11 mouse cellular contexts compared by ENCODE assay signal in genomic region chr17:47542061-47542460, GRCm38 (mm10). TPM values are rescaled to one million over a fixed set of nuclear protein-coding genes. Genes with fewer than 3 reads are reported as not detected.
DNase-seq lines count a peak whose midpoint lies in the region; ATAC-seq and TF ChIP-seq lines count a peak whose summit lies in the region.
"Had no signal": no experiment of that assay in that cellular context is flagged by ENCODE, and none has a peak within 500 bp of the region (broad histone marks: within the 10 kb centered on the region; RNA-seq: fewer than 3 reads in every experiment).

No protein-coding gene starts in this region.

- TF ChIP-seq EP300 in MEL (IDR thresholded peaks at IDR 0.05; ENCODE audit: low read depth in 1 of 2, low read length in 2 of 2) = no peak

- no peak for TF ChIP-seq RAD21 in MEL (IDR thresholded peaks at IDR 0.05; ENCODE audit: low read depth, low read length)

- H3K9me3 ChIP-seq in forebrain, embryonic 10.5 days = no peaks in the 10 kb centered on the region
- H3K9me3 ChIP-seq in forebrain, embryonic 13.5 days (replicated peaks) = no peaks in the 10 kb centered on the region
- H3K9me3 ChIP-seq in MEL (replicated peaks; ENCODE audit: insufficient read depth, low read length) = no peaks in the 10 kb centered on the region
- H3K9me3 ChIP-seq: forebrain, embryonic 12.5 days had no signal

- no peaks in the 10 kb centered on the region for H3K27me3 ChIP-seq in forebrain, embryonic 10.5 days (ENCODE audit: poor library complexity, severe bottlenecking)
- no peaks in the 10 kb centered on the region for H3K27me3 ChIP-seq in forebrain, embryonic 13.5 days
- no peaks in the 10 kb centered on the region for H3K27me3 ChIP-seq in MEL (ENCODE audit: control insufficient read depth in 1 of 2, insufficient read depth in 2 of 2, low read length in 2 of 2)
- H3K27me3 ChIP-seq: forebrain, embryonic 12.5 days had no signal

- intact Hi-C loops in left cerebral cortex, adult 2 months (cut with DNase I) = loop anchor here (5.0 kb wide), 1 partner anchor 50 kb away; no protein-coding TSS in a partner anchor

- peaks cover 12% of the 10 kb centered on the region for H3K4me1 ChIP-seq in forebrain, embryonic 10.5 days
- H3K4me1 ChIP-seq in forebrain, embryonic 13.5 days = no peaks in the 10 kb centered on the region
- H3K4me1 ChIP-seq in MEL (ENCODE audit: control insufficient read depth in 1 of 2, insufficient read depth in 2 of 2, low read length in 2 of 2) = peaks cover 5 to 9% of the 10 kb centered on the region in 2 experiments
- peaks cover 13% of the 10 kb centered on the region for H3K4me1 ChIP-seq in olfactory bulb, adult 2 months (ENCODE audit: control insufficient read depth, insufficient read depth, low read length)
- H3K4me1 ChIP-seq: forebrain, embryonic 12.5 days had no signal

- no peak for TF ChIP-seq POLR2A in MEL (IDR thresholded peaks at IDR 0.05; ENCODE audit: control insufficient read depth in 1 of 2, insufficient read depth in 1 of 2, low read depth in 1 of 2, low read length in 2 of 2, poor library complexity in 1 of 2)
- TF ChIP-seq POLR2A in olfactory bulb, adult 2 months (IDR thresholded peaks at IDR 0.05; ENCODE audit: insufficient read depth, low read depth, low read length) = no peak

- no peak overlapping the region for H3K4me3 ChIP-seq in forebrain, embryonic 10.5 days
- no peak overlapping the region for H3K4me3 ChIP-seq in forebrain, embryonic 13.5 days
- no peak overlapping the region for H3K4me3 ChIP-seq in MEL (ENCODE audit: control insufficient read depth in 1 of 2, insufficient read depth in 1 of 2, low read depth in 2 of 2, low read length in 2 of 2)
- H3K4me3 ChIP-seq in olfactory bulb, adult 2 months (ENCODE audit: insufficient read depth, low read depth, low read length) = no peak overlapping the region
- H3K4me3 ChIP-seq in left cerebral cortex, adult 2 months = no peak overlapping the region
- H3K4me3 ChIP-seq: forebrain, embryonic 12.5 days had no signal

- no peak for TF ChIP-seq CTCF in MEL (IDR thresholded peaks at IDR 0.05 in 2 of 3, conservative IDR thresholded peaks at IDR 0.05 in 1 of 3; ENCODE audit: control insufficient read depth in 1 of 3, insufficient read depth in 1 of 3, low read depth in 2 of 3, low read length in 3 of 3, poor library complexity in 1 of 3, severe bottlenecking in 1 of 3)
- no peak for TF ChIP-seq CTCF in olfactory bulb, adult 2 months (IDR thresholded peaks at IDR 0.05; ENCODE audit: insufficient read depth, low read depth, low read length)
- TF ChIP-seq CTCF in left cerebral cortex, adult 2 months (IDR thresholded peaks at IDR 0.05) = no peak

- peak overlapping the region; percentile 49; the same call in 1 of the 2 replicates for H3K27ac ChIP-seq in forebrain, embryonic 10.5 days
- H3K27ac ChIP-seq in forebrain, embryonic 13.5 days = no peak overlapping the region
- H3K27ac ChIP-seq in MEL (ENCODE audit: control insufficient read depth, low read depth, low read length) = peak overlapping the region; percentile 19; the same call in 1 of the 2 replicates
- peak overlapping the region; percentile 20; the same call in 1 of the 2 replicates for H3K27ac ChIP-seq in olfactory bulb, adult 2 months (ENCODE audit: insufficient read depth, low read depth, low read length)
- no peak overlapping the region for H3K27ac ChIP-seq in left cerebral cortex, adult 2 months
- H3K27ac ChIP-seq: forebrain, embryonic 12.5 days; hindbrain, embryonic 14.5 days had no signal

- no peak overlapping the region for H3K4me2 ChIP-seq in forebrain, embryonic 13.5 days
- H3K4me2 ChIP-seq: forebrain, embryonic 12.5 days; hindbrain, embryonic 14.5 days had no signal

- H3K36me3 ChIP-seq in forebrain, embryonic 10.5 days (replicated peaks) = no peaks in the 10 kb centered on the region
- H3K36me3 ChIP-seq in forebrain, embryonic 13.5 days (ENCODE audit: poor library complexity, severe bottlenecking) = no peaks in the 10 kb centered on the region
- peaks cover 0 to 6% of the 10 kb centered on the region in 2 experiments; a peak in 2 of 4 replicates for H3K36me3 ChIP-seq in MEL (ENCODE audit: control insufficient read depth in 1 of 2, insufficient read depth in 2 of 2, low read length in 2 of 2)
- H3K36me3 ChIP-seq: forebrain, embryonic 12.5 days had no signal

- H3K9ac ChIP-seq in forebrain, embryonic 13.5 days = no peak overlapping the region
- no peak overlapping the region for H3K9ac ChIP-seq in MEL (ENCODE audit: control insufficient read depth, low read depth, low read length, poor library complexity, severe bottlenecking)
- H3K9ac ChIP-seq: forebrain, embryonic 12.5 days; hindbrain, embryonic 14.5 days had no signal

- no peak for ATAC-seq in forebrain, embryonic 13.5 days
- peak; percentile 84 to 86 for ATAC-seq in hematopoietic stem cell, adult 5-6 weeks (replicated peaks in 1 of 2; ENCODE audit: insufficient read depth in 1 of 2, low FRiP score in 2 of 2, low TSS enrichment in 1 of 2, low read depth in 1 of 2, poor library complexity in 2 of 2, severe bottlenecking in 2 of 2)
- ATAC-seq in monocyte, adult 5-6 weeks (replicated peaks; ENCODE audit: insufficient number of reproducible peaks, low FRiP score, low TSS enrichment, poor library complexity, severe bottlenecking) = no peak
- ATAC-seq in cerebellum, adult (ENCODE audit: insufficient number of reproducible peaks, low FRiP score, low TSS enrichment) = no peak

- no peaks in the 10 kb centered on the region; the same call in 1 of the 2 replicates for H3K79me2 ChIP-seq in MEL (ENCODE audit: control insufficient read depth, insufficient read depth, low read length, poor library complexity)

- WGBS in forebrain, embryonic 10.5 days = 78% methylated on average over 5 of the region's 5 CpGs
- WGBS in forebrain, embryonic 13.5 days = 77% methylated on average over 4 of the region's 5 CpGs
- 46% methylated on average over 5 of the region's 5 CpGs for WGBS in olfactory bulb, adult 2 months

- DNase-seq in forebrain, embryonic 10.5 days (ENCODE audit: extremely low spot score, low spot score) = no peak
- peak; percentile 28 for DNase-seq in MEL (ENCODE audit: low read depth, low spot score)
- no peak for DNase-seq in left cerebral cortex, adult 2 months (ENCODE audit: extremely low spot score in 1 of 2, low spot score in 2 of 2)
- DNase-seq: midbrain, embryonic 14.5 days had no signal

TF ChIP-seq in MEL, 35 proteins besides CTCF, POLR2A, EP300 and RAD21:
- no peak for TF ChIP-seq CHD1 (IDR thresholded peaks at IDR 0.05; ENCODE audit: low read depth, low read length)
- TF ChIP-seq ETS1 (IDR thresholded peaks at IDR 0.05; ENCODE audit: low read depth, low read length) = 0 out of 2 replicates have a peak, but pooled peaks have one; percentile 26

RNA-seq across cellular contexts. Expression of gene Ccnd3, which starts 37.2 kb away (rescaled TPM):
- 296 and 313 TPM in 2 replicates for polyA plus RNA-seq in forebrain, embryonic 10.5 days (2016; fragmentation: Nextera tagmentation; extraction: Ambion mirVana)
- polyA plus RNA-seq in forebrain, embryonic 13.5 days (2015; fragmentation: Nextera tagmentation; extraction: Ambion mirVana) = 67.6 and 75.8 TPM in 2 replicates
- total RNA-seq in MEL (2012; rRNA removed) = 143 TPM in 2 replicates
- polyA plus RNA-seq in MEL (2012; ENCODE audit: insufficient read depth in 1 of 2, insufficient read length in 2 of 2, low read depth in 1 of 2, low replicate concordance in 2 of 2, missing spikeins in 1 of 2) = 100 to 1,000 TPM in 1 of 2 experiments, not detected in 1; 568 TPM
- total RNA-seq in hematopoietic stem cell, adult 5-6 weeks (2017) = 58.9 and 80.2 TPM in 2 replicates
- 292 and 423 TPM in 2 replicates for polyA plus RNA-seq in olfactory bulb, adult 2 months (2012; ENCODE audit: insufficient read depth, insufficient read length, low replicate concordance, missing spikeins)
- 152 to 227 TPM (median 161 TPM) in 3 replicates for total RNA-seq in monocyte, adult 5-6 weeks (2017)
- 10 to 100 TPM; 38.2 to 38.4 TPM for total RNA-seq in left cerebral cortex, adult 2 months (2021)

RNA-seq across cellular contexts. Expression of gene Taf8, which starts 40.0 kb away (rescaled TPM):
- 32.5 and 33.3 TPM in 2 replicates for polyA plus RNA-seq in forebrain, embryonic 10.5 days (2016; fragmentation: Nextera tagmentation; extraction: Ambion mirVana)
- 26.5 and 31.0 TPM in 2 replicates for polyA plus RNA-seq in forebrain, embryonic 13.5 days (2015; fragmentation: Nextera tagmentation; extraction: Ambion mirVana)
- 14.4 and 15.2 TPM in 2 replicates for total RNA-seq in MEL (2012; rRNA removed)
- polyA plus RNA-seq in MEL (2012; ENCODE audit: insufficient read depth in 1 of 2, insufficient read length in 2 of 2, low read depth in 1 of 2, low replicate concordance in 2 of 2, missing spikeins in 1 of 2) = 10 to 100 TPM in 1 of 2 experiments, not detected in 1; 25.7 TPM
- total RNA-seq in hematopoietic stem cell, adult 5-6 weeks (2017) = 55.6 and 73.2 TPM in 2 replicates
- polyA plus RNA-seq in olfactory bulb, adult 2 months (2012; ENCODE audit: insufficient read depth, insufficient read length, low replicate concordance, missing spikeins) = not detected in 2 replicates
- 67.5 to 90.9 TPM (median 77.3 TPM) in 3 replicates for total RNA-seq in monocyte, adult 5-6 weeks (2017)
- total RNA-seq in left cerebral cortex, adult 2 months (2021) = 10 to 100 TPM; 17.3 to 22.0 TPM

Comparison
In these comparisons a context has a peak if more than half of its experiments do, and no peak if none do; other contexts are left out.
1. H3K27ac ChIP-seq: peak in forebrain, embryonic 10.5 days (single experiment), MEL (single experiment) and olfactory bulb, adult 2 months (single experiment); none in forebrain, embryonic 13.5 days (single experiment) and left cerebral cortex, adult 2 months (single experiment).
2. ATAC-seq: peak in hematopoietic stem cell, adult 5-6 weeks (2 of 2); none in forebrain, embryonic 13.5 days (single experiment), monocyte, adult 5-6 weeks (single experiment) and cerebellum, adult (single experiment).